Mouse (Mus musculus) embryonic facial prominence, embryonic 12.5 days (tissue): ENCODE results near the gene Ankrd17. TPM values are rescaled to one million over a fixed set of nuclear protein-coding genes. Genes with fewer than 3 reads are reported as not detected.

Experiments used
- ATAC-seq: fragments of 200-750 bp; cut with Nextera tagmentation; 2 replicates; pipeline ENCODE4 v1.8.0; 2017; ENCODE audit not compliant: insufficient number of reproducible peaks, insufficient read depth, low FRiP score, low TSS enrichment
- H3K27ac ChIP-seq: fragments of 300-500 bp; sonication (generic); 2 replicates; pipeline ENCODE4 v1.5.1; 2016; ENCODE audit warnings: mild to moderate bottlenecking
- H3K27me3 ChIP-seq: fragments of 300-500 bp; sonication (generic); 2 replicates; pipeline ENCODE4 v1.6.1; 2016; ENCODE audit warnings: mild to moderate bottlenecking, moderate library complexity
- H3K36me3 ChIP-seq: fragments of 300-500 bp; sonication (generic); 2 replicates; pipeline ENCODE4 v1.6.1; 2016; ENCODE audit warnings: mild to moderate bottlenecking
- H3K4me1 ChIP-seq: fragments of 300-500 bp; sonication (generic); 2 replicates; pipeline ENCODE4 v1.6.1; 2016
- H3K4me2 ChIP-seq: fragments of 300-500 bp; sonication (generic); replicated peaks from 2 replicates; pipeline ENCODE4 v1.6.1; 2016; ENCODE audit warnings: mild to moderate bottlenecking, moderate library complexity
- H3K4me3 ChIP-seq: fragments of 300-500 bp; sonication (generic); 2 replicates; pipeline ENCODE4 v1.5.1; 2016; ENCODE audit warnings: mild to moderate bottlenecking
- H3K9ac ChIP-seq: fragments of 300-500 bp; sonication (generic); 2 replicates; pipeline ENCODE4 v1.6.1; 2016; ENCODE audit warnings: mild to moderate bottlenecking, moderate library complexity
- H3K9me3 ChIP-seq: fragments of 300-500 bp; sonication (generic); 2 replicates; pipeline ENCODE4 v1.6.1; 2016; ENCODE audit warnings: mild to moderate bottlenecking, moderate library complexity
- WGBS: fragments of 180-500 bp; shearing (Covaris S2); methylation state at CpG from one replicate; pipeline ENCODE4 v1.1.7; 2016; 5-methylcytosine and 5-hydroxymethylcytosine counted together
- polyA plus RNA-seq: library from polyadenylated mRNA; unstranded; fragments of >200 nt; fragmentation: Nextera tagmentation; extraction: Ambion mirVana; gene quantifications from 2 replicates; pipeline ENCODE4 v1.2.1, GENCODE M21; 2016

The Ankrd17 gene
- polyA plus RNA-seq, 1 experiment from 2014 or later: 32.0 TPM

GRCm38 (mm10) chr5:90202447-90203117, 163.8 kb downstream of the Ankrd17 start:
- H3K4me3 ChIP-seq: no peak overlapping the region
- WGBS: 82% methylated on average over 9 of the region's 9 CpGs
- no peak overlapping the region for H3K27ac ChIP-seq
- H3K9me3 ChIP-seq: no peaks in the 10 kb centered on the region
- no peak overlapping the region for H3K9ac ChIP-seq
- no peak overlapping the region for H3K4me2 ChIP-seq
- H3K4me1 ChIP-seq: no peaks in the 10 kb centered on the region
- no peaks in the 10 kb centered on the region for H3K27me3 ChIP-seq
- no peaks in the 10 kb centered on the region for H3K36me3 ChIP-seq
- ATAC-seq: no peak

- 51% methylated on average over 16 of the region's 16 CpGs for WGBS
- ATAC-seq: no peak
Observed at GRCm38 (mm10) chr5:90199922-90200632, 166.3 kb downstream of the Ankrd17 start.

GRCm38 (mm10) chr5:90194831-90195230, 171.5 kb downstream of the Ankrd17 start:
- Histone ChIP-seq H3K4me1 (no peaks in the 10 kb centered on the region), H3K4me3 (no peak overlapping the region), H3K36me3 (no peaks in the 10 kb centered on the region), H3K4me2 (no peak overlapping the region), H3K9me3 (no peaks in the 10 kb centered on the region), H3K27me3 (no peaks in the 10 kb centered on the region), H3K27ac (no peak overlapping the region), H3K9ac (no peak overlapping the region)
- no peak for ATAC-seq
- WGBS: 23% methylated on average over 6 of the region's 6 CpGs

More at GRCm38 (mm10) chr5:90199922-90200632, 166.3 kb downstream of the Ankrd17 start:
- Histone ChIP-seq H3K36me3 (no peaks in the 10 kb centered on the region), H3K9me3 (no peaks in the 10 kb centered on the region), H3K4me1 (no peaks in the 10 kb centered on the region), H3K27me3 (no peaks in the 10 kb centered on the region), H3K4me3 (no peak overlapping the region), H3K4me2 (no peak overlapping the region), H3K27ac (no peak overlapping the region), H3K9ac (no peak overlapping the region)

- Histone ChIP-seq H3K27ac (no peak overlapping the region), H3K27me3 (no peaks in the 10 kb centered on the region), H3K9ac (no peak overlapping the region), H3K9me3 (no peaks in the 10 kb centered on the region), H3K36me3 (no peaks in the 10 kb centered on the region), H3K4me3 (no peak overlapping the region), H3K4me1 (no peaks in the 10 kb centered on the region), H3K4me2 (no peak overlapping the region)
- 66% methylated on average over 5 of the region's 5 CpGs for WGBS
- no peak for ATAC-seq
Observed at GRCm38 (mm10) chr5:90182782-90183181, 183.6 kb downstream of the Ankrd17 start.

- ATAC-seq: no peak
- Histone ChIP-seq H3K36me3 (no peaks in the 10 kb centered on the region), H3K4me2 (no peak overlapping the region), H3K4me1 (no peaks in the 10 kb centered on the region), H3K9me3 (no peaks in the 10 kb centered on the region), H3K27me3 (no peaks in the 10 kb centered on the region), H3K4me3 (no peak overlapping the region), H3K9ac (no peak overlapping the region), H3K27ac (no peak overlapping the region)
- 83% methylated on average over 5 of the region's 5 CpGs for WGBS
Observed at GRCm38 (mm10) chr5:90179094-90179493, 187.3 kb downstream of the Ankrd17 start.

- no peaks in the 10 kb centered on the region for H3K4me1 ChIP-seq
- no peak overlapping the region for H3K9ac ChIP-seq
- H3K4me3 ChIP-seq: no peak overlapping the region
- H3K4me2 ChIP-seq: no peak overlapping the region
- 95% methylated on average over 1 of the region's 1 CpGs for WGBS
- H3K27me3 ChIP-seq: no peaks in the 10 kb centered on the region
- no peaks in the 10 kb centered on the region for H3K9me3 ChIP-seq
- H3K36me3 ChIP-seq: no peaks in the 10 kb centered on the region
- no peak overlapping the region for H3K27ac ChIP-seq
- no peak for ATAC-seq
Observed at GRCm38 (mm10) chr5:90178116-90178515, 188.3 kb downstream of the Ankrd17 start.

Other genes starting within 250 kb of the Ankrd17 start
- gene Cox18, start 142.6 kb downstream of the Ankrd17 start, polyA plus RNA-seq: 35.5 and 39.6 TPM in 2 replicates
- gene Gm9958, start 627 bp upstream of the Ankrd17 start, polyA plus RNA-seq: 6.2 and 8.8 TPM in 2 replicates
- 0.39 and 0.65 TPM in 2 replicates for gene Alb, start 94.3 kb upstream of the Ankrd17 start, polyA plus RNA-seq
- 3.1 and 3.2 TPM in 2 replicates for gene Afp, start 124.2 kb upstream of the Ankrd17 start, polyA plus RNA-seq
- gene Afm, start 152.4 kb upstream of the Ankrd17 start, polyA plus RNA-seq: not detected in 2 replicates
- gene 5830473C10Rik, start 194.5 kb upstream of the Ankrd17 start, polyA plus RNA-seq: 0.13 TPM in 1 of 2 replicates, not detected in the other